Mouse (Mus musculus) cerebellum, postnatal 4 days (tissue): ENCODE results near the gene Fam171b.
A peak's percentile ranks its signal among the peaks of the same experiment; 100 is the strongest.

Source experiments
- DNase-seq, 2 experiments: peaks; one replicate each; pipeline ENCODE4 v3.0.0; 2022; ENCODE audit warnings: low spot score in 2 of 2, mixed read lengths in 1 of 2

Gene Fam171b

GRCm38 (mm10) chr2:83812483-83813272, at the start of gene Fam171b:
Gene Fam171b, plus strand, starts transcription at chr2:83812636.
- peak; percentile 71 to 84 for DNase-seq

- no peak for DNase-seq
Observed at GRCm38 (mm10) chr2:83766058-83766457, 46.4 kb upstream of the Fam171b start.

GRCm38 (mm10) chr2:83766878-83767277, 45.6 kb upstream of the Fam171b start:
- DNase-seq, result no peak

GRCm38 (mm10) chr2:83768311-83769047, 44.0 kb upstream of the Fam171b start:
- DNase-seq, result no peak

GRCm38 (mm10) chr2:83771155-83771812, 41.2 kb upstream of the Fam171b start:
- DNase-seq, result peak in 1 of 2 experiments; percentile 47

GRCm38 (mm10) chr2:83791330-83792073, 20.9 kb upstream of the Fam171b start:
- no peak for DNase-seq

- DNase-seq, result no peak
Observed at GRCm38 (mm10) chr2:83792102-83792501, 20.3 kb upstream of the Fam171b start.

- DNase-seq, result no peak
Observed at GRCm38 (mm10) chr2:83795766-83796165, 16.7 kb upstream of the Fam171b start.

- no peak for DNase-seq
Observed at GRCm38 (mm10) chr2:83797902-83798497, 14.4 kb upstream of the Fam171b start.

- peak in 1 of 2 experiments; percentile 10 for DNase-seq
Observed at GRCm38 (mm10) chr2:83813273-83813892, 947 bp downstream of the Fam171b start.

- DNase-seq, result peak in 1 of 2 experiments; percentile 17
Observed at GRCm38 (mm10) chr2:83814009-83814408, 1.6 kb downstream of the Fam171b start.

GRCm38 (mm10) chr2:83816147-83816546, 3.7 kb downstream of the Fam171b start:
- DNase-seq, result no peak

GRCm38 (mm10) chr2:83825161-83825560, 12.7 kb downstream of the Fam171b start:
- DNase-seq, result no peak

GRCm38 (mm10) chr2:83828895-83829539, 16.6 kb downstream of the Fam171b start:
- DNase-seq, result no peak

- no peak for DNase-seq
Observed at GRCm38 (mm10) chr2:83832903-83833302, 20.5 kb downstream of the Fam171b start.

GRCm38 (mm10) chr2:83835313-83836070, 23.1 kb downstream of the Fam171b start:
- no peak for DNase-seq

- DNase-seq, result no peak
Observed at GRCm38 (mm10) chr2:83848495-83848894, 36.1 kb downstream of the Fam171b start.

- DNase-seq, result no peak
Observed at GRCm38 (mm10) chr2:83853423-83853822, 41.0 kb downstream of the Fam171b start.

GRCm38 (mm10) chr2:83856236-83856635, 43.8 kb downstream of the Fam171b start:
- DNase-seq, result no peak
